Mouse (Mus musculus): ENCODE measurements around the gene Gm3045.

The Gm3045 gene

DNA sequence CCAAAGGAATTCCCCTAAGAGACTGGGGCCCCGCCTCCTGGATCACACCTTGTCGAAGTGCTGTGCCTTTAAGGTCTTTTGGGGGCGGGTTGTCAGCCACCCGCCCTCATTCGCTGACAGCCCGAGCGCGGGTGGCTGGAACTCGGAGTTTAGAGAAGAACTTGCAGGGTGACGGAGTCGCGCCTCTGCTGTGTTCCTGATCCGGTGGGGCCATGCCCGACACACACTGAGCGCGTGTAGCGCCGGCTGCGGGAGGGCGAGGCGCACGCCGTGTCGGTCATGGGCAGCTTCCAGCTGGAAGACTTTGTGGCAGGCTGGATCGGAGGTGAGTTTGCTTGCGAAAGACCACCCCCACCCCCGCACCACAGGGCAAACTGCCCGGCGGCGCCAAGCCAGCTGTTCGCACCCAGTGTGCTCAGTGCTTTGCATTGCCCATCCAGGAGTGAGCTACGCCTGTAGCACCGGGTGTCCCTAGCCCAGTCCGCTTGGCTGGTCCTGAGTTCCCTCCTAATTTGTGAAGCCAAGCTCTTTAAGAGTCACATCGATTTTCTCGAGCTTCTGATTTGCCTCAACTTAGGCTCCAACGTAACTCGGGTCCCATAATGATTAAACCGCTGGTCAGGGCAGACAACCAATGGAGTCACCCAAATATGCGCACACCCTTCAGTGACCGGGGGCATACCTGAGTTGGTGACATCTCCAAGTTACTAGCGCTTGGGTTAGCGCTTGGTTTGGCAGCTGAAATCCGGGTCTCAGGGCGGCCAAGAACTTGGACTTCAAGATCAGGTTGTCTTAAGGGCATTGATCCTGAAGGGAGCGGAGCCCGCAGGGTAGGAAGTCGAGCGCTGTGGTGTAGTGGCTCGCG is 12.0 kb downstream of the Gm3045 start, which contains the start of gene Slc25a48:
Slc25a48 (plus strand) TSS at position 145 of the 865 bp plus-strand sequence.
- DNase-seq, result peak; percentile 95

- no peak for DNase-seq
Measured at GRCm38 (mm10) chr13:56443411-56443810, 17.0 kb downstream of the Gm3045 start.

DNA sequence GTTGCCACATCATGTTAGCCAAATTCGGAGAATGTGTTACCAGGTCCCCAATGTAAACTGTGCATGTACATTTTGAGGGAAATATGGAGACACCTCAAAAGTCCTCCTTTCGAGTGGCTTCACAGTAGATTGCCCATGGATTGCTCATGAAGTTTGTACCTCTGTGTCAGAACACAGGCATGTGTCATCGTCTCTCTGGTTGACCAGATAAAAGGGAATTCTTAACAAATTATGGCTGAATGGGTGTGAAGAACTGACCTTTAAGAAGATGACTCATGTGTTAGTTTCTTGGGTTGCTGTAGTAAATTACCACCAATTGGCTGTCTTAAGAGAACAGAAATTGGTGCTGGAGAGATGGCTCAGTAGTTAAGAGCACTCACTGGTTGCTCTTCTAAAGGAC is 17.7 kb downstream of the Gm3045 start:
- DNase-seq, result no peak

- DNase-seq, result no peak
Measured at GRCm38 (mm10) chr13:56444996-56445395, 18.6 kb downstream of the Gm3045 start.

DNA sequence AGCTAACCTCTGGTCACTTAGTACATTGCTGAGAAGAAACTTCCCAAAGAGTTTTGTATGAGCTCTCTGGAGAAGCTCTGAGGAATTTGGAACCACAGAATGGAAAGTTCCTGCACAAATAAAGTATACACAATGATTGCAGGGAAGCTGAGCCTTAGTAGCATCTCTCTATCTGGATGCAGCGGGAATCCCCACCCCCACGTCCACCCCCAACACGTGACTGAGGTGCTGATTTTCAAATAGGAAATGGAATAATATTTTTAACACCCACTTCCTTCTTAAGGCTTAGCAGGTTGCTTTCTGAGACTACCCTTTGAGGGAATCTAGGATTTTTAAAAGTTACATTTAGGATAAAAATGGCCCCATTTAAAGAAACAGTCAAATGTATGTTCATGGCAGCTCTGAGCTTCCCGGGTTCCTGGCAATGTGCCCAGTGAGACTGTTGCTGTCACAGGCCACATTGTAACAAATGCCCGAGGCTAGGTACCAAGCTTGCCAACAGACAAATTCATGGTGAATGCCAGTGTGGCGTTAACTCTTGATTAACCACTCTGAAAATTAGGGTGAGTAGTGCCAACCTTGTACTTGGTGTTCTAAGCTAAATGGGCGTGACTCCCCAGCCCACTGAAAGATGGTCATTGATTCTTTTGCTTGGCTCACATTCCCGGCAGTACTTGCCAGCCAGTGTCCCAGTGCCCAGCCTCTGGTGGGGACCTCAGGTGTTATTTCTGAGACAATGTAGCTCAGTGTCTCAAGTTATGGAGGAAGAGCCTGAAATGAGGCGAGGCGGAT is 23.0 kb downstream of the Gm3045 start:
- peak; percentile 56 for DNase-seq

- peak; percentile 50 for DNase-seq
Measured at GRCm38 (mm10) chr13:56450035-56450434, 23.6 kb downstream of the Gm3045 start.

- peak; percentile 75 for DNase-seq
Measured at GRCm38 (mm10) chr13:56458001-56458400, 31.6 kb downstream of the Gm3045 start.

- peak; percentile 94 for DNase-seq
Measured at GRCm38 (mm10) chr13:56461460-56461859, 35.1 kb downstream of the Gm3045 start.

GRCm38 (mm10) chr13:56462791-56463190 is 36.4 kb downstream of the Gm3045 start:
- no peak for DNase-seq

GRCm38 (mm10) chr13:56463261-56463660 is 36.9 kb downstream of the Gm3045 start:
- peak; percentile 80 for DNase-seq

- DNase-seq, result peak; percentile 59
Measured at GRCm38 (mm10) chr13:56463750-56464149, 37.4 kb downstream of the Gm3045 start.

GRCm38 (mm10) chr13:56467786-56468185 is 41.4 kb downstream of the Gm3045 start:
- DNase-seq, result no peak

DNA sequence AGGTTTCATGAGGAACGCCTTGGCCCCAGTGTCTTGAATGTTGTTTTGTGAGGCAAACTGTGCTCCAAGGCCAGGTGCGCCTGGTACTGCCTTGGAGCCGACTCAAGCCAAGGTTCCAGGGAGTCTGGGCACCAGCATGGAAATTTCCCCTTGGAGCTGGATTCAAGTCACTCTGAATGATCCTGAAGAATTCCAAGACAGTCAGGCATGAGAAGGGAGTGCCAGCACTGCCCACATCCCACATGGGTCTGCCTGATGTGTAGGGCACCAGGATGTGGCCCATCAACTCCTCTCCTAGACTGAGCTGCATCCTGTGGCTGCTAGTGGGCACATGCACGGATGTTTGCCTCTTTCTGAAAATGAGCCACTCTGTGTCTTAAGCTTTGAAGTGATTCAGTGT is 42.1 kb downstream of the Gm3045 start:
- no peak for DNase-seq

DNA sequence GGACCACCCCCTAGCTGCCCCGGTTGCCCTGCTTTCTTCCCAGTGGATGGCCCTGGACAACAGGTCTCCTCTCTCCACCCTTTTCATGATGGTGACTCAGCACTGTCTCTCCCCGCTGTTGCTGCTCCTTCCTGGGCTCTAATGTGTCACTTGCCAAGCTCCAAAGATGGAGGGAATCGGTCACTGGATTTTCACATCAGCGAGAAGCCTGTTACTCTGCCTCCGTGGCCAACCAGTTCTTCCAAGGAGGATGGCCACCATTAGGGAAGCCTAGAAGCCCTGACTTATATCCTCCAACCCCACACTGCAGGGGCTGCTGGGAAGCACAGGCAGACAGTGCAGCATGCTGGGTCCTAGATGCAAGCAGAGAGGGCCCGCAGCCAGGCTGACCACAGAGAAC is 44.8 kb downstream of the Gm3045 start:
- no peak for DNase-seq

DNA sequence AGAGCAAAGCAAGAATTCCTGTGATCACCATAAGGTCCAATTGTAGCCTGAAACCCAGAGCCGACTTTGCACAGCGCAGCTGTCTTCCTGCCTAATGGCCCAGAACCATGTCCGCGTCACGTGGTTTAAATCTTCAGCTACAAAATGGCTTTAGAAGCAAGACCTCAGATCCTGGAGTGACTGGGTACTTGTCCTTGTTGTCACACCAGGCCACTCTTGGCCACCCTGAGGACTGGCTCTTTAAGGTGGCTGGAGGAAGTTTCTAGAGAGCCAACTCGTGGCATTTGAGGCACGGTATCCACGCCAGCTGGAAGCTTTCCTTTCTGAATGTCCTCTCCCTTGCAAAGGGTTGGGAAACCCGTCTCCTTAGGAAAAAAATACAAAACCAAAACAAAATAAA is 45.6 kb downstream of the Gm3045 start:
- peak; percentile 77 for DNase-seq

- DNase-seq, result no peak
Measured at GRCm38 (mm10) chr13:56472661-56473060, 46.3 kb downstream of the Gm3045 start.

DNA sequence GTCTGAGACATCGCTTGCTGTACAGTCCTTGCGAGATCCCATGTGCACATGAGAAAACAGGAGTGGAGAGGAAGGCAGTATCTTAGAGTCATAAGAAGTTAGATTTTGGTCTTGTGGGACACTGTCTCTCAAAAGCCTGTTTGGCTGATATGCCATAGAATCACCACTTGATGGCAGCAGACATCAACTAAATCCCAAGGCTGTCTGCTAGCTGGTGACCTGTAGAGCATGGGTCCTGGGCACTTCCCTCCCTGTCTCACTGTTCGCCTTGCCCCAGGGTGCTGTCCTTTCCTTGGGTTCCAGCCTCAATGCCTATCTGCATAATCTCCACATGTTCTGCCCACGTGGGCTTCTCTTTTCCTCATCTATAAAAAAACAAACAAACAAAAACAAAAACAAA is 49.0 kb downstream of the Gm3045 start:
- DNase-seq, result peak; percentile 74

- DNase-seq, result no peak
Measured at GRCm38 (mm10) chr13:56476790-56477189, 50.4 kb downstream of the Gm3045 start.

DNA sequence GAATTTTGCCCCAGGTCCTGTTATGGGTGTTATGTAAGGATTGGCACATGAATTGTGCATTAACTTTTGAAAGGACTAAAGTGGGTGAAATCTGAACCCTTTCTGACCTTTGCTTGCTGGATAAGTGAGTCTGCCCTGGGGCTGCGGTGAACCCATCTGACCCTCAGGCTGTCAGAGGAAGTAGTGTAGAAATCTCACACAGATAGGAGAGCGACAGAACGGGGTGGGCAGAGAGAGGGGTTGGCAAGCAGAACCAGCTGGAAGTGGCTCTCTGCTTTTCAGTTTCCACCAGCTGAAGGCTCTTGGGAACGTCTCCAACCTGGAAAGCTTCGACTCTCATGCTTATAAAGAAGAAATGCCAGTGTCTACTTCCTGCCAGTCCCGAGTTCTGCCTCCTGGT is 50.9 kb downstream of the Gm3045 start:
- DNase-seq, result peak; percentile 87

DNA sequence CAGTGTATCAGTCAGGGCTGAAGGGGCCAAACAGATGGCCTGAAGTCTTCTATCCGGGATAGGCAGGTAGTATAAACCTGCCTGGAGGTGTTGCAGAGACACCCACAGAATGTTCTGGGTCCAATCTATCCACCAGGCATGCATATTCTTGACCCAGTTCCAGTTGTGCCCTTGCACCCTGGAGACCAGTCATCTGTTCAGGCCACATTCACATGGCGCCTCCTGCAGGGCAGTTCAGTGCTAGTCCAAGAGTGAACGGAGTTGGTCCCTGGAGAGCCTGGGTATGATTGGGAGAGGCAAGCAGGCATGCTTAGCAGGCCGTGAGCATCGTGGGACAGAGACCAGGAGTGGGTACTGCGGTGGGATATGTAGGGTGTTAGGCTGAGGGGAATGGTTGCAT is 51.6 kb downstream of the Gm3045 start:
- no peak for DNase-seq

DNA sequence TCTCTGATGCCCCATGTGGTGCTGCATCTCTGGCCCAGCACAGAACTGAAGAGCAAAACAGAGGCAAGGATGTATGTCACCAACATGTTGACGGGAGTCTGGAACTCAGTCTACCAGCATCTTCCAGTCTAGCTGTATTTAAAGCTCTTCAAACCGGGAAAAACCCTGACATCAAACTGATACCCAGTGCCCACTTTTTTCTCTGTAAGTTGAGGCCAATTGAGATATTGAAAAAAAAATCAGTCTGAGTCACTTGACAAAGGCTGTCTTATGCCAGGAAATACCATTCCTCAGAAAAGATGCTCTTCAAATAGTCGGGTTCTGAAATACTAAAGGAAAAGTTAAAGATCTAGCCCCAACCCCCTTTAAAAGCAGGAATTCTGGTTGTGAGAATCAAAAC is 55.8 kb downstream of the Gm3045 start, which contains the start of gene Il9:
Il9 (minus strand) TSS at position 101 of the 400 bp plus-strand sequence.
- DNase-seq, result no peak
